Mouse (Mus musculus) stomach, postnatal 0 days (tissue): ENCODE data around the gene Gpalpp1.

Experiments
- CTCF ChIP-seq: IDR thresholded peaks from 2 replicates; pipeline ENCODE4 v1.5.1; 2016; ENCODE audit warnings: antibody characterized with exemption, low read depth, mild to moderate bottlenecking, moderate library complexity
- EP300 ChIP-seq: optimal IDR thresholded peaks from 2 replicates; pipeline ENCODE3; 2016; ENCODE audit warnings: antibody characterized with exemption

DNA sequence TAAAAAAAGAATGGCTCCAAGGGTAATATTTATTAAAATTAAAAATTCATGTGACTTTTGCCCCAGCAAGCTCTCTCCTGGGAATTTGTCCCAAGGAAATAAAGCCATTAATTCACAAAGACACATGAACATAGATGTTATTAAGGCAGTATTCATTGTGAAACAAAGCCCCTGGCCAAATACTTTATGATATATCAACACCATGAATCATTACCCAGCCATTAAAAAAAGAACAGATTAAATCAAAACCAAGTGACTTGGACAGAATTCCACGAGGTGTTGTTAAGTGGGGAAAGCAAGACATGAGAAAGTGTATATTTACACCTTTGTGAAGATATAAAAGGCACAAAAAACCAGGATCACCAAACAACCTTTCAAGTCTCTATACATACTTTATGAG is 43.3 kb downstream of the Gpalpp1 start:
- TF ChIP-seq CTCF (no peak), EP300 (no peak)
